Mouse (Mus musculus) liver, embryonic 12.5 days (tissue): ENCODE data around the gene Abhd17a. TPM values are rescaled to one million over a fixed set of nuclear protein-coding genes. Genes with fewer than 3 reads are reported as not detected.

Experiments used
- ATAC-seq: fragments of 200-750 bp; cut with Nextera tagmentation; 2 replicates; pipeline ENCODE4 v1.8.0; 2017; ENCODE audit warnings: moderate number of reproducible peaks, mild to moderate bottlenecking, moderate library complexity
- H3K27ac ChIP-seq: fragments of 300-500 bp; sonication (generic); 2 replicates; pipeline ENCODE4 v1.5.1; 2016; ENCODE audit warnings: mild to moderate bottlenecking
- H3K27me3 ChIP-seq: fragments of 300-500 bp; sonication (generic); replicated peaks from 2 replicates; pipeline ENCODE4 v1.6.1; 2016; ENCODE audit warnings: mild to moderate bottlenecking, moderate library complexity
- H3K36me3 ChIP-seq: fragments of 300-500 bp; sonication (generic); 2 replicates; pipeline ENCODE4 v1.6.1; 2016; ENCODE audit warnings: mild to moderate bottlenecking, moderate library complexity
- H3K4me1 ChIP-seq: fragments of 300-500 bp; sonication (generic); 2 replicates; pipeline ENCODE4 v1.6.1; 2016
- H3K4me2 ChIP-seq: fragments of 300-500 bp; sonication (generic); 2 replicates; pipeline ENCODE4 v1.6.1; 2016; ENCODE audit warnings: mild to moderate bottlenecking, moderate library complexity
- H3K4me3 ChIP-seq: fragments of 300-500 bp; sonication (generic); 2 replicates; pipeline ENCODE4 v1.5.1; 2016; ENCODE audit warnings: mild to moderate bottlenecking, moderate library complexity
- H3K9ac ChIP-seq: fragments of 300-500 bp; sonication (generic); 2 replicates; pipeline ENCODE4 v1.6.1; 2016; ENCODE audit warnings: mild to moderate bottlenecking, moderate library complexity
- H3K9me3 ChIP-seq: fragments of 300-500 bp; sonication (generic); replicated peaks from 2 replicates; pipeline ENCODE4 v1.6.1; 2016; ENCODE audit warnings: mild to moderate bottlenecking, moderate library complexity
- WGBS: fragments of 180-500 bp; shearing (Covaris S2); methylation state at CpG from one replicate; pipeline ENCODE4 v1.1.7; 2016; ENCODE audit not compliant: insufficient replicate concordance; 5-methylcytosine and 5-hydroxymethylcytosine counted together
- polyA plus RNA-seq: library from polyadenylated mRNA; unstranded; fragments of >200 nt; fragmentation: Nextera tagmentation; extraction: Ambion mirVana; gene quantifications from 2 replicates; pipeline ENCODE4 v1.2.1, GENCODE M21; 2016

Gene Abhd17a
- polyA plus RNA-seq, 1 experiment from 2014 or later: 86.4 TPM

DNA sequence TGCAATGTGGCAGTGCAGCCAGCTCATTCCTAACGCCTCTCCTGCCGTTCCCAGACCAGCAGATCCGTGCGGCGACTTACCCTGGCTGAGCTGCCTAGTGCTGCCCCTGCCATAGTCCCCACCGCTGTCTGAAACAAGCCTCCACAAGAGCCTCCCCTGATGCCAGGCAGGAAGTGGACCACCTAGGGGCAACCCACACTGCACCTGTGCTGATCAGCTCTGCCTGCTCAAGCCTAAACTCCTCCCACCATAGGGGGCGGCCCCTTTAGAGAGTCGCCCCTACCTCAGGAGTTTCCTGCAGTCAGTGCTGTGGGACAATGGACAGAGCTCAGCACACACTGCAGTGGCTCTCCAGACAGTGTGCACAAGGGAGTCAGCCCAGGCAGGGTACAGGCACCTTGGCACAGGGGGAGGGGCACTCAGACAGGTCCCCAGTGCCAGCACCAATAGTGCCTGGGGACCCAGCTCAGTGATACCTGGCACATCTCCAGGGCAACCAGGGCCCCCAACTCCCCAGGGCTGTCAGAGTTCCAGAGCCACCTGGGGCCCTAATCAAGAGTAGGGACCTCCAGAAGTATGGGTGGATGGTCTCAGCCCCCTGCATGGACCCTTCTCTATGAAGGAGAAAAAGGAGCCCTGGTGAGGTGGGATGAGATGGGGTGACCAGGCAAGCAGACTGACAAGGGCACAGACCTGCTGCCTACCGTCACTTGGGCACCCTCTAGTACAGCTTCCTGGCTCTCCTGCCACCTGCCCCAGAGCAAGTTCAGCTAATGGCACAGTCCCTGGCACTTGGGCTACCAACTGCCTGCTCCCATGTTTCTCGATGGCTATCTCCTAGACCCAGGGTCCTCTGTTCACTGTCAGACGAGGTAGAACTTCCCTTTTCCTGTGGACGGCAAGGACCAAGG is 5.2 kb downstream of the Abhd17a start:
- peak overlapping the region; percentile 36 for H3K27ac ChIP-seq
- H3K4me1 ChIP-seq: peaks cover 61% of the 10 kb centered on the region
- peaks cover 60% of the 10 kb centered on the region for H3K36me3 ChIP-seq
- no peak for ATAC-seq
- H3K9me3 ChIP-seq: no peaks in the 10 kb centered on the region
- H3K9ac ChIP-seq: no peak overlapping the region
- no peak overlapping the region for H3K4me3 ChIP-seq
- H3K4me2 ChIP-seq: no peak overlapping the region
- no peaks in the 10 kb centered on the region for H3K27me3 ChIP-seq
- WGBS: 74% methylated on average over 12 of the region's 12 CpGs

DNA sequence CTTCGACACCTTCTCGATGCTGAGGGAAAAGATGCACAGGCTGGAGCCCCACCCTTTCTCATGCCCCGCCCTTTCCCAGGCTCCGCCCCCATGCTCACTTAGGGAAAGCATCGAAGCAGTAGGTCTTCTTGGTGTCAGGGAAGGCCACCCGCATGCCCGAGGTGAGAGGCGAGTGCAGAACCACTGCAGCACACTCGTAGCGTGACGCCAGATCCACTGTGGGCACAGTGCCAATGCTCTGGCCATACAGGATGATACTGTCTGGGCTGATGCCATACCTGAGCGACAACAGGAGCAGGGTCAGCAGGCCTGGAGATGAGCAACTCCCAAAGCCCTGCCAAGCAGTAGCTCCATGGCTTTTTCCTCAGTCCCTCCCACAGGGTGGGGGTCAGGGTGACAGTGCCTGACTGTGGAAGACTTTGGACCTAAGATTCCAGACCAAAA is 6.1 kb downstream of the Abhd17a start:
- Histone ChIP-seq H3K36me3 (peaks cover 60% of the 10 kb centered on the region), H3K4me2 (no peak overlapping the region; the same call in 1 of the 2 replicates), H3K4me3 (no peak overlapping the region), H3K27ac (peak overlapping the region; percentile 36; the same call in 1 of the 2 replicates), H3K9ac (no peak overlapping the region), H3K27me3 (no peaks in the 10 kb centered on the region), H3K4me1 (peaks cover 63% of the 10 kb centered on the region), H3K9me3 (no peaks in the 10 kb centered on the region)
- WGBS: 66% methylated on average over 12 of the region's 12 CpGs
- peak; percentile 11; the same call in 1 of the 2 replicates for ATAC-seq

GRCm38 (mm10) chr10:80583047-80583446 is 7.1 kb downstream of the Abhd17a start:
- peak overlapping the region; percentile 45; the same call in 1 of the 2 replicates for H3K27ac ChIP-seq
- no peak for ATAC-seq
- H3K4me1 ChIP-seq: peaks cover 62% of the 10 kb centered on the region
- H3K27me3 ChIP-seq: no peaks in the 10 kb centered on the region
- no peaks in the 10 kb centered on the region for H3K9me3 ChIP-seq
- 65% methylated on average over 5 of the region's 5 CpGs for WGBS
- no peak overlapping the region for H3K9ac ChIP-seq
- no peak overlapping the region for H3K4me2 ChIP-seq
- no peak overlapping the region for H3K4me3 ChIP-seq
- peaks cover 60% of the 10 kb centered on the region for H3K36me3 ChIP-seq

DNA sequence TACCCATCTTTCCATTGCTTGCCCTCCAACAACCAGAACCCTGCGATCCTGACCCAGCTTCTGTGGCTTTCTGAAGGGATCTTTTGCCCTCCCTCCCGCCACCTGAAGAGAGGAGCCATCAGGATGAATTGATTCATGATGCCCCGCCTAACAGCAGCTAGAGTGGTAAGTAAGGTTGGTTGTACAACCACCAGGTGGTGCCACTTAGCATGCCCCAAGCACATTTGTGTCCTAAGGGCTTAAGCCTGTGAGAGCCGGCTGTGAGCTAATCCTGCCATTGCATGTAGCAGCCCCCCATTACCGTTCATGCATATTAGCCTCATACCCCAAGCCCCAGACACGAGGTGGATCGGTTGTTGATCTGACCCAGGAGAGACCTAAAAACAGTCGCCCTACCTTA is 11.2 kb downstream of the Abhd17a start:
- peak; percentile 50 for ATAC-seq
- Histone ChIP-seq H3K36me3 (peaks cover 40% of the 10 kb centered on the region), H3K27me3 (no peaks in the 10 kb centered on the region), H3K9me3 (no peaks in the 10 kb centered on the region), H3K9ac (peak overlapping the region; percentile 96), H3K27ac (peak overlapping the region; percentile 99), H3K4me3 (peak overlapping the region; percentile 91), H3K4me2 (peak overlapping the region; percentile 100), H3K4me1 (peaks cover 59% of the 10 kb centered on the region)
- 11% methylated on average over 8 of the region's 8 CpGs for WGBS

GRCm38 (mm10) chr10:80578131-80578750 is 11.9 kb downstream of the Abhd17a start:
- peak overlapping the region; percentile 96 for H3K9ac ChIP-seq
- no peaks in the 10 kb centered on the region for H3K27me3 ChIP-seq
- H3K4me1 ChIP-seq: peaks cover 59% of the 10 kb centered on the region
- H3K4me3 ChIP-seq: peak overlapping the region; percentile 91
- under 1% methylated on average over 29 of the region's 29 CpGs for WGBS
- no peaks in the 10 kb centered on the region for H3K9me3 ChIP-seq
- H3K27ac ChIP-seq: peak overlapping the region; percentile 99
- peak; percentile 61 for ATAC-seq
- H3K36me3 ChIP-seq: peaks cover 34% of the 10 kb centered on the region
- peak overlapping the region; percentile 100 for H3K4me2 ChIP-seq

- ATAC-seq: peak; percentile 76
- peak within 1 kb of the TSS; percentile 99 for H3K27ac ChIP-seq
- peak within 1 kb of the TSS; percentile 96 for H3K9ac ChIP-seq
- peak within 1 kb of the TSS; percentile 100 for H3K4me2 ChIP-seq
- H3K27me3 ChIP-seq: no peaks in the 10 kb centered on the region
- no peaks in the 10 kb centered on the region for H3K9me3 ChIP-seq
- peak within 1 kb of the TSS; percentile 91 for H3K4me3 ChIP-seq
- H3K4me1 ChIP-seq: peaks cover 66% of the 10 kb centered on the region
- under 1% methylated on average over 62 of the region's 97 CpGs for WGBS
- H3K36me3 ChIP-seq: peaks cover 28% of the 10 kb centered on the region
These were observed 12.7 kb downstream of the Abhd17a start, which contains the start of gene Klf16 for GRCm38 (mm10) chr10:80577195-80578130. Gene Klf16, minus strand, starts transcription at chr10:80577321.

- peak overlapping the region; percentile 91 for H3K4me3 ChIP-seq
- H3K4me1 ChIP-seq: peaks cover 74% of the 10 kb centered on the region
- H3K4me2 ChIP-seq: peak overlapping the region; percentile 100
- ATAC-seq: no peak
- no peaks in the 10 kb centered on the region for H3K27me3 ChIP-seq
- peak overlapping the region; percentile 99 for H3K27ac ChIP-seq
- H3K36me3 ChIP-seq: peaks cover 20% of the 10 kb centered on the region
- peak overlapping the region; percentile 96 for H3K9ac ChIP-seq
- under 1% methylated on average over 93 of the region's 96 CpGs for WGBS
- no peaks in the 10 kb centered on the region for H3K9me3 ChIP-seq
These were observed 13.6 kb downstream of the Abhd17a start for GRCm38 (mm10) chr10:80576351-80577194.

DNA sequence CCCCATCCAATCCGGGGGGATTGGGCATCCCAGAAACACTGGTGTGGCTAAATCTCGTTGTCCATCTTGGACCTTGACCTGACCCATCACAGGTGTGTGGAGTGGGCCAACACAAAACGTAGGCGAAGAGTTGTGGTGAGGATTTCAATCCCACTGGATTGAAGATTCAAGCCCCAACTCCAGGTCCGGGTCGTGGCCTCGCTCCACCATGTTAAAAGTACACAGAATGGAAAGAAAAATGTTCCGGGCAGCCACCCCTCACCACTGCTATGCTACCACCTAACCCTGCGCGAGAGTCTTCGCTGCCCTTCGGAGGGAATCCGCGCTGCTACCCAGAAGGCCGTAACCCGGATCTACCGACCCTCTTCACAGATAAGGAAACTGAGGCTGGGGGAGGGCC is 14.2 kb downstream of the Abhd17a start:
- Histone ChIP-seq H3K9me3 (no peaks in the 10 kb centered on the region), H3K4me1 (peaks cover 81% of the 10 kb centered on the region), H3K9ac (peak overlapping the region; percentile 96), H3K4me3 (peak overlapping the region; percentile 91), H3K27ac (peak overlapping the region; percentile 99), H3K27me3 (no peaks in the 10 kb centered on the region), H3K4me2 (peak overlapping the region; percentile 100), H3K36me3 (peaks cover 14% of the 10 kb centered on the region)
- 5% methylated on average over 17 of the region's 17 CpGs for WGBS
- no peak for ATAC-seq

- Histone ChIP-seq H3K9ac (peak overlapping the region; percentile 96), H3K9me3 (no peaks in the 10 kb centered on the region), H3K27ac (peak overlapping the region; percentile 99), H3K36me3 (peaks cover 12% of the 10 kb centered on the region), H3K4me1 (peaks cover 88% of the 10 kb centered on the region), H3K4me2 (peak overlapping the region; percentile 100), H3K4me3 (peak overlapping the region; percentile 91), H3K27me3 (no peaks in the 10 kb centered on the region)
- 62% methylated on average over 3 of the region's 3 CpGs for WGBS
- no peak for ATAC-seq
These were observed 15.2 kb downstream of the Abhd17a start for GRCm38 (mm10) chr10:80574896-80575295.

- ATAC-seq: no peak
- Histone ChIP-seq H3K4me1 (peaks cover 87% of the 10 kb centered on the region), H3K9me3 (no peaks in the 10 kb centered on the region), H3K36me3 (peaks cover 16% of the 10 kb centered on the region), H3K4me2 (peak overlapping the region; percentile 100), H3K4me3 (peak overlapping the region; percentile 91), H3K27ac (peak overlapping the region; percentile 99), H3K27me3 (no peaks in the 10 kb centered on the region), H3K9ac (peak overlapping the region; percentile 96)
- 57% methylated on average over 9 of the region's 9 CpGs for WGBS
These were observed 16.2 kb downstream of the Abhd17a start for GRCm38 (mm10) chr10:80573944-80574343.
